Mouse (Mus musculus) cortical plate, adult 2 months (tissue): ENCODE results near the gene Mgat4b.

Experiments used
- CTCF ChIP-seq: fragments of 200-500 bp; IDR thresholded peaks from 2 replicates; pipeline ENCODE4 v1.5.1; 2011; ENCODE audit warnings: mild to moderate bottlenecking, control low read depth, low read length; ENCODE audit not compliant: insufficient read depth; ENCODE audit errors: extremely low read depth
- POLR2A ChIP-seq: fragments of 200-500 bp; IDR thresholded peaks from 2 replicates; pipeline ENCODE4 v1.6.1; 2011; ENCODE audit warnings: mild to moderate bottlenecking, low read length, control low read depth; ENCODE audit not compliant: insufficient read depth; ENCODE audit errors: extremely low read depth

- TF ChIP-seq CTCF (no peak), POLR2A (no peak)
These were observed 29.7 kb downstream of the Mgat4b start for GRCm38 (mm10) chr11:50240235-50240911.
